Mouse (Mus musculus): Measurements from ENCODE around the gene Ctu2. TPM values are rescaled to one million over a fixed set of nuclear protein-coding genes. Genes with fewer than 3 reads are reported as not detected.

The Ctu2 gene
- polyA plus RNA-seq, 1 experiment from 2014 or later: 85.1 TPM

- peaks cover 19% of the 10 kb centered on the region for H3K4me1 ChIP-seq (ENCODE audit: control insufficient read depth, insufficient read depth, low read depth, low read length)
- no peaks in the 10 kb centered on the region for H3K27me3 ChIP-seq (replicated peaks; ENCODE audit: control insufficient read depth, insufficient read depth, low read length)
- no peaks in the 10 kb centered on the region for H3K36me3 ChIP-seq (ENCODE audit: control insufficient read depth, insufficient read depth, low read length)
- no peak overlapping the region for H3K4me3 ChIP-seq (ENCODE audit: low read length)
- H3K27ac ChIP-seq (ENCODE audit: low read depth, low read length): peak overlapping the region; percentile 54
- ATAC-seq: peak; percentile 18; the same call in 1 of the 2 replicates
- H3K9ac ChIP-seq (ENCODE audit: low read depth, low read length): peak overlapping the region; percentile 17; the same call in 1 of the 2 replicates
- WGBS: 68% methylated on average over 6 of the region's 6 CpGs
- no peaks in the 10 kb centered on the region for H3K9me3 ChIP-seq (ENCODE audit: control insufficient read depth, low read length)
- peak overlapping the region; percentile 44; the same call in 1 of the 2 replicates for H3K4me2 ChIP-seq (ENCODE audit: low read length)
Observed at GRCm38 (mm10) chr8:122524506-122524905, 48.6 kb downstream of the Ctu2 start.

GRCm38 (mm10) chr8:122525004-122525403 lies 49.1 kb downstream of the Ctu2 start:
- Histone ChIP-seq H3K4me1 (ENCODE audit: control insufficient read depth, insufficient read depth, low read depth, low read length) (peaks cover 19% of the 10 kb centered on the region), H3K27me3 (replicated peaks; ENCODE audit: control insufficient read depth, insufficient read depth, low read length) (no peaks in the 10 kb centered on the region), H3K9ac (ENCODE audit: low read depth, low read length) (no peak overlapping the region; the same call in 1 of the 2 replicates), H3K36me3 (ENCODE audit: control insufficient read depth, insufficient read depth, low read length) (no peaks in the 10 kb centered on the region), H3K4me3 (ENCODE audit: low read length) (no peak overlapping the region), H3K4me2 (ENCODE audit: low read length) (no peak overlapping the region), H3K9me3 (ENCODE audit: control insufficient read depth, low read length) (no peaks in the 10 kb centered on the region), H3K27ac (ENCODE audit: low read depth, low read length) (no peak overlapping the region)
- ATAC-seq: no peak
- 76% methylated on average over 6 of the region's 6 CpGs for WGBS

- Histone ChIP-seq H3K36me3 (ENCODE audit: control insufficient read depth, insufficient read depth, low read length) (no peaks in the 10 kb centered on the region), H3K4me3 (ENCODE audit: low read length) (no peak overlapping the region), H3K4me1 (ENCODE audit: control insufficient read depth, insufficient read depth, low read depth, low read length) (peaks cover 19% of the 10 kb centered on the region), H3K4me2 (ENCODE audit: low read length) (no peak overlapping the region), H3K9ac (ENCODE audit: low read depth, low read length) (no peak overlapping the region), H3K9me3 (ENCODE audit: control insufficient read depth, low read length) (no peaks in the 10 kb centered on the region), H3K27me3 (replicated peaks; ENCODE audit: control insufficient read depth, insufficient read depth, low read length) (no peaks in the 10 kb centered on the region), H3K27ac (ENCODE audit: low read depth, low read length) (no peak overlapping the region)
- ATAC-seq: no peak
- 76% methylated on average over 3 of the region's 3 CpGs for whole genome bisulfite sequencing
Observed at GRCm38 (mm10) chr8:122526084-122526483, 50.1 kb downstream of the Ctu2 start.

GRCm38 (mm10) chr8:122526526-122527170 lies 50.7 kb downstream of the Ctu2 start:
- no peak overlapping the region for H3K9ac ChIP-seq (ENCODE audit: low read depth, low read length)
- no peak overlapping the region for H3K4me3 ChIP-seq (ENCODE audit: low read length)
- H3K27me3 ChIP-seq (replicated peaks; ENCODE audit: control insufficient read depth, insufficient read depth, low read length): no peaks in the 10 kb centered on the region
- no peak overlapping the region for H3K4me2 ChIP-seq (ENCODE audit: low read length)
- 68% methylated on average over 7 of the region's 7 CpGs for WGBS
- H3K4me1 ChIP-seq (ENCODE audit: control insufficient read depth, insufficient read depth, low read depth, low read length): peaks cover 19% of the 10 kb centered on the region
- no peaks in the 10 kb centered on the region for H3K9me3 ChIP-seq (ENCODE audit: control insufficient read depth, low read length)
- H3K27ac ChIP-seq (ENCODE audit: low read depth, low read length): no peak overlapping the region
- H3K36me3 ChIP-seq (ENCODE audit: control insufficient read depth, insufficient read depth, low read length): no peaks in the 10 kb centered on the region
- no peak for ATAC-seq

- Histone ChIP-seq H3K27me3 (replicated peaks; ENCODE audit: control insufficient read depth, insufficient read depth, low read length) (no peaks in the 10 kb centered on the region), H3K9ac (ENCODE audit: low read depth, low read length) (no peak overlapping the region), H3K9me3 (ENCODE audit: control insufficient read depth, low read length) (no peaks in the 10 kb centered on the region), H3K36me3 (ENCODE audit: control insufficient read depth, insufficient read depth, low read length) (no peaks in the 10 kb centered on the region), H3K4me1 (ENCODE audit: control insufficient read depth, insufficient read depth, low read depth, low read length) (peaks cover 19% of the 10 kb centered on the region), H3K27ac (ENCODE audit: low read depth, low read length) (no peak overlapping the region), H3K4me2 (ENCODE audit: low read length) (no peak overlapping the region), H3K4me3 (ENCODE audit: low read length) (no peak overlapping the region)
- 96% methylated on average over 3 of the region's 3 CpGs for WGBS
- no peak for ATAC-seq
Observed at GRCm38 (mm10) chr8:122527937-122528336, 52.0 kb downstream of the Ctu2 start.

- ATAC-seq: no peak
- H3K9ac ChIP-seq (ENCODE audit: low read depth, low read length): no peak overlapping the region
- no peak overlapping the region for H3K4me2 ChIP-seq (ENCODE audit: low read length)
- no peak overlapping the region for H3K27ac ChIP-seq (ENCODE audit: low read depth, low read length)
- H3K9me3 ChIP-seq (ENCODE audit: control insufficient read depth, low read length): no peaks in the 10 kb centered on the region
- H3K36me3 ChIP-seq (ENCODE audit: control insufficient read depth, insufficient read depth, low read length): no peaks in the 10 kb centered on the region
- H3K4me1 ChIP-seq (ENCODE audit: control insufficient read depth, insufficient read depth, low read depth, low read length): peaks cover 7% of the 10 kb centered on the region
- no peaks in the 10 kb centered on the region for H3K27me3 ChIP-seq (replicated peaks; ENCODE audit: control insufficient read depth, insufficient read depth, low read length)
- no peak overlapping the region for H3K4me3 ChIP-seq (ENCODE audit: low read length)
- 90% methylated on average over 4 of the region's 4 CpGs for WGBS
Observed at GRCm38 (mm10) chr8:122529159-122529558, 53.2 kb downstream of the Ctu2 start.

- no peak overlapping the region for H3K27ac ChIP-seq (ENCODE audit: low read depth, low read length)
- 82% methylated on average over 8 of the region's 8 CpGs for WGBS
Observed at GRCm38 (mm10) chr8:122531312-122531711, 55.4 kb downstream of the Ctu2 start.

More at GRCm38 (mm10) chr8:122531312-122531711, 55.4 kb downstream of the Ctu2 start:
- no peaks in the 10 kb centered on the region for H3K4me1 ChIP-seq (ENCODE audit: control insufficient read depth, insufficient read depth, low read depth, low read length)
- no peak overlapping the region for H3K4me2 ChIP-seq (ENCODE audit: low read length)
- ATAC-seq: no peak
- no peaks in the 10 kb centered on the region for H3K27me3 ChIP-seq (replicated peaks; ENCODE audit: control insufficient read depth, insufficient read depth, low read length)
- no peaks in the 10 kb centered on the region for H3K9me3 ChIP-seq (ENCODE audit: control insufficient read depth, low read length)
- H3K4me3 ChIP-seq (ENCODE audit: low read length): no peak overlapping the region
- H3K9ac ChIP-seq (ENCODE audit: low read depth, low read length): no peak overlapping the region
- H3K36me3 ChIP-seq (ENCODE audit: control insufficient read depth, insufficient read depth, low read length): no peaks in the 10 kb centered on the region

Small RNAs within 50 kb of the gene (microRNA-seq; reads per million reads assigned to microRNA genes)
- gene Gm24366: not detected

Other genes starting within 250 kb of the Ctu2 start
- 0.75 and 1.2 TPM in 2 replicates for gene Zfpm1, start 194.0 kb upstream of the Ctu2 start, polyA plus RNA-seq (2015; fragmentation: Nextera tagmentation; extraction: Ambion mirVana)
- gene Trhr2, start 115.4 kb upstream of the Ctu2 start, polyA plus RNA-seq (2015; fragmentation: Nextera tagmentation; extraction: Ambion mirVana): 0.39 and 0.60 TPM in 2 replicates
- 28.8 and 31.8 TPM in 2 replicates for gene Zc3h18, start 99.5 kb upstream of the Ctu2 start, polyA plus RNA-seq (2015; fragmentation: Nextera tagmentation; extraction: Ambion mirVana)
- not detected in 2 replicates for gene Il17c, start 54.1 kb upstream of the Ctu2 start, polyA plus RNA-seq (2015; fragmentation: Nextera tagmentation; extraction: Ambion mirVana)
- 38.3 and 41.6 TPM in 2 replicates for gene Cyba, start 43.2 kb upstream of the Ctu2 start, polyA plus RNA-seq (2015; fragmentation: Nextera tagmentation; extraction: Ambion mirVana)
- gene Mvd, start 32.7 kb upstream of the Ctu2 start, polyA plus RNA-seq (2015; fragmentation: Nextera tagmentation; extraction: Ambion mirVana): 70.1 and 87.7 TPM in 2 replicates
- gene Snai3, start 15.4 kb upstream of the Ctu2 start, polyA plus RNA-seq (2015; fragmentation: Nextera tagmentation; extraction: Ambion mirVana): 0.12 TPM in 1 of 2 replicates, not detected in the other
- gene Rnf166, start 79 bp upstream of the Ctu2 start, polyA plus RNA-seq (2015; fragmentation: Nextera tagmentation; extraction: Ambion mirVana): 30.9 and 32.5 TPM in 2 replicates
- gene Piezo1, start 75.2 kb downstream of the Ctu2 start, polyA plus RNA-seq (2015; fragmentation: Nextera tagmentation; extraction: Ambion mirVana): 1.7 and 3.5 TPM in 2 replicates
- gene Cdt1, start 91.9 kb downstream of the Ctu2 start, polyA plus RNA-seq (2015; fragmentation: Nextera tagmentation; extraction: Ambion mirVana): 8.0 and 11.4 TPM in 2 replicates
- 202 and 203 TPM in 2 replicates for gene Aprt, start 100.8 kb downstream of the Ctu2 start, polyA plus RNA-seq (2015; fragmentation: Nextera tagmentation; extraction: Ambion mirVana)
- 8.7 TPM in 2 replicates for gene Galns, start 135.3 kb downstream of the Ctu2 start, polyA plus RNA-seq (2015; fragmentation: Nextera tagmentation; extraction: Ambion mirVana)
- 109 and 110 TPM in 2 replicates for gene Trappc2l, start 135.5 kb downstream of the Ctu2 start, polyA plus RNA-seq (2015; fragmentation: Nextera tagmentation; extraction: Ambion mirVana)
- not detected in 2 replicates for gene Pabpn1l, start 146.6 kb downstream of the Ctu2 start, polyA plus RNA-seq (2015; fragmentation: Nextera tagmentation; extraction: Ambion mirVana)
- gene Cbfa2t3, start 223.0 kb downstream of the Ctu2 start, polyA plus RNA-seq (2015; fragmentation: Nextera tagmentation; extraction: Ambion mirVana): 12.6 and 18.3 TPM in 2 replicates

All from hindbrain, embryonic 16.5 days (tissue).